Mouse (Mus musculus) erythroblast, adult 5-6 weeks (primary cell): ENCODE data around the gene Edem2. TPM values are rescaled to one million over a fixed set of nuclear protein-coding genes. Genes with fewer than 3 reads are reported as not detected.

Experiments
- ATAC-seq: replicated peaks from 2 replicates; pipeline ENCODE4 v1.8.0; 2016; ENCODE audit warnings: moderate number of reproducible peaks, mild to moderate bottlenecking, moderate TSS enrichment, inconsistent platforms; ENCODE audit not compliant: poor library complexity, low FRiP score, severe bottlenecking
- total RNA-seq, 2 experiments: library from RNA; stranded (forward) in 1 of 2; stranded (reverse) in 1 of 2; fragments of 150-400 nt in 1 of 2; fragments of 200-764, 138-1000 nt in 1 of 2; gene quantifications; 2 replicates each; pipeline versions ENCODE4 v1.2.3 to v1.2.4; 2015 to 2017; ENCODE audit warnings: low replicate concordance in 2 of 2

The Edem2 gene
- total RNA-seq, 2 experiments from 2014 or later = 7.3 to 9.8 TPM

DNA sequence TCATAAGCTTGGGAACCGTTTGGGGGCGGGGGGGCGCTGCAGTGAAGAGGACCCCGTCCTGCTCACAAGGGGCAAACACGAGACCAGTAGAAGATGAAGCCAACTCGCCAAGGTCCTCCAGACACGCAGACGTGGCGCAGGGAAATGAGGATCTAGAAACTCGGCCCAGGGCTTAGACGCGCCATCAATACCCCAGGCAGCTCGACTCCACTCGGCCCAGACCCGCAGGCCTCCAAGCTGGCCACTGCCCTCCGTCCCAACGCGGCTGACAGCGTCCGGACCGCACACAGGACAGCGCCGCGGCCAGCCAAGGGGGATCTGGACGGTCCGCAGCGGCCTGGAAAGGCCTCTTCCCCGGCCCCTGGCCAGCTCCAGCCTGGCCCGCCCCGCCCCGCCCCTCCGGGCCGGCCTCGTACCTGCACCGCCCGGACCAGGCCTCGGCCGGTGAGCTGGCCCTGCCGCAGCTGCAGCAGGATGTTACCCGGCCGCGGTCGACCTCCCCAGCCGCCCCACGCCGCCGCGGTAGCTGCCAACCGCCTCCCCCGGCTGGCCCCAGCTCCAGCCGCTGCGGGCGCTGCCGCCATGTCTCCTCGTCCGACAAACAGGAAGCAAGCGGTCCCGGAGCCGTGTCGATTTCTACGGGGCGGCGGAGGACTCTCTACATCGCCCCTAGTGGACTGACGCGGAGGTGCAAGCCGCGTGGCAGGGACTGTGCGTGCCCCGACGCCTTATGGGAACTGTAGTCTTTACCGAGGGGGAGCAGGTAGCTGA lies 37.4 kb downstream of the Edem2 start, which contains the start of gene Trpc4ap:
Trpc4ap (minus strand) TSS at position 662 of the 771 bp plus-strand sequence.
- ATAC-seq = peak; percentile 96

DNA sequence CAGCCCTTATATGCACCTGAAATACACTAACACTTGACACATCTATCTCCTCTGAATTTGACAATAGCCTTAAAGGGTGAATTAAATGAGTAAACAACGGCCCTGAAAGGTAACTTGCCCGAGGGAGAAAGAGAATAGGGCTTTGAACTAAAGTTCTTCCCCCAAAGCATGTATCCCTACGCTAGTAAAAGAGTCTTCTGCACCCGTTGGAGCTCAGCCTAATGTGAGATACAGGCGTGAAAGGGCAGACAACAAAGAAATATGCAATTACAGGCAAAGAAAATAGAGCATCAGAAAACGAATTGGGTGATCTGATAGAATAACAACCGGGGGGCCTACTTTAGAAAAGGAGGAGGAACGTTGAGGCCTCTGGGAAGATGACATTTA lies 37.9 kb downstream of the Edem2 start:
- ATAC-seq = no peak

DNA sequence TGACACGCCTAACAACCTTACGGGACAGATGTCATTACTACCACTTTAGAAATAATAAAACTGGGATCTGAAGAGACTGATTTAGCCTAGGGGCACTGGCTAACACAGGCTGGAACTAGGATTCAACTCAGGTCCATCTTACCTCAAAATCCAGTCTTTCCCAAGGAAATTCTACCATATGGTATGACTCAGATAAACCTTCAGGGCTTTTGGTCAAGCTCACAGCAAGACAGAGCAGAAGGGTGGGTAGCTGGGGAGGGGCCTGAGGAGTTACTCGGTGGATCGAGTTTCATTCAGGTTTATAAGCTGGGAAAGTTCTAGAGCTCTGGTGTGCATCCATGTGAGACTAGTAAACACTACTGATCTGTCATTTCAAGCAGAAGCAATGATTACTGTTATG lies 40.1 kb downstream of the Edem2 start:
- no peak for ATAC-seq

DNA sequence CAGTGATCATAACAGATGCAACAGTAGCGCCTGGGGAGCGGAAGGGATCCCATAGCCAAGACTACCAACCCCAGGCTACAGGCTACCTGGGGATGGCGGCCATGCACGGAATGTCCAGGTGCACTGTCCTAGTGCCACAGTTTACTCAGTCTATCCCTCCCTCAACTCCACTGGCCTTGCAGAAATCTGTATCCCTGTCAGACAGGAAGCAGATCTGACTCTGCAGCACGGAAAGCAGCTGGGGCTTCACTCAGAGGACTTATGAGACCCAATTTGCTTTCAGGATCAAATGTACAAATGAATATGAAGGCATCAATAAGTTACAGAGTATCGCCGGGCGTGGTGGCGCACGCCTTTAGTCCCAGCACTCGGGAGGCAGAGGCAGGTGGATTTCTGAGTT lies 41.5 kb downstream of the Edem2 start:
- ATAC-seq = no peak

DNA sequence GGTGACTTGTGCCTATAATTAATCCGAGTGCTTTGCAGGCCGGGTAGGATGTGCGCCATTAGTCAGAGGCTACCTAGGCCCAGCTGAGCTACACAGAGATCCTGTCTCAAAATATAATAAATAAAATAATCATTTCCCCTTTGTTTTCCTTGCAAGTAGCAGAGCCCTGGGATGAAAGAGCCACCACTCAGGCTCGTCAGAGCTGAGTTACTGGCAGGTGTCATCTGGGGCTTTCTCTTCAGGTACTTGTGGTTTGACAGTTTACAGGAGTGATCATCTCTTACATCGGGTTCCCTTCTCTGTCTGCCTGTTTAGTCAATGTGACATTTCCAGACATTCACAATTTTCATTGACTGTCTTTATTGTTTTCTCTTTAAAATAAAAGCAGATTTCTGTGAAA lies 42.7 kb downstream of the Edem2 start:
- no peak for ATAC-seq

DNA sequence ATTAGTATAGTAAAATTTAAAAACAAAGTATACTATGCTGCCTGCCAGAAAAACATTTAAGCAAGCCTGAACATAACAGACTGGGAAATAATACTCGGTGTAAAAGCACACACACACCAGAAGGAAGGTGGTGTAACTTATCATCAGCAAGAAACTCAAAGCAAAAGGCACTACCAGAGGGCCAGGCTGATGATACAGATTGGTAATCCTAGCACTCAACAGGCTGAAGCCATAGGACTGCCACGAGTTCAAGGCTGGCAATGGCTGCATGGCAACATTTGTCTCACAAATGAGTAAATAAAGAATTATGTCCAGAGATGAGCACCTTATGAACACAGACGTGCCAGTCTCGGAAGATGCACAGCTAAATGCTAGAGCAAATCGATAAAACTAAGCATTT lies 45.5 kb downstream of the Edem2 start:
- no peak for ATAC-seq

DNA sequence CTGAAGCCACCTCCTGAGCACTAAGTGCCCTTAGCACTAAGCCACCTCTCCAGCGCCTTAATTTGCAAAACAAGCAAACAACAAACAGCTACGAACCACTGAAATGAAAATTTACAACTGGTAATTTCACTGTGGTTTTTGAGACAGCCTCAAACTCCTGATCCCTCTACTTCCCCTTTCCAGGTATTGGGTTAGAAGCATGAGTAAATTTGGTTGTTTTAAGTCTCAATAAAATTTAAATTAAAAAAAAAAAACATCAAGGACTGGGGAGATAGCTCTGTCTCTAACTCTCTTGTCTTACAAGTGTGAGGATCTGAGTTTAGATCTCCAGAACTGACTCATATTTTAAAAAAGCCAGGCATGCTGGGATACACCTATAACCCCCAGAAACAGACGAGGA lies 46.1 kb downstream of the Edem2 start:
- no peak for ATAC-seq

DNA sequence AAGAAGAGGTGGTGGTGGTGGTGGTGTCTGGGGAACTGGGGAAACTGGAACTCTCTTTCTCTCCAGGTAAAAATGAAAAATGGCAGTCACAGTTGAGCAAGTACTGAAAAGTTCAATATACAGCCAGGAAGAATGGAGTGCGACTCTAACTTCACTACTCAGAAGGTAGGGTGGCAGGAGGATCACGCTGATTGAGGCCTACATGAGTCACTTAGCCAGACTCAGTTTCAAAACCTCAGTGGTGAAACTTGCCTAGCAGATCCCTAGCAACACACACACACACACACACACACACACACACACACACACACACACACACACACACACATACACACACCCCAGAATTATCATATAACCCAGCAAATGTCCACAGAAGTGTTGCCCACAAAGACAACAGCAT lies 47.4 kb downstream of the Edem2 start:
- ATAC-seq = no peak

DNA sequence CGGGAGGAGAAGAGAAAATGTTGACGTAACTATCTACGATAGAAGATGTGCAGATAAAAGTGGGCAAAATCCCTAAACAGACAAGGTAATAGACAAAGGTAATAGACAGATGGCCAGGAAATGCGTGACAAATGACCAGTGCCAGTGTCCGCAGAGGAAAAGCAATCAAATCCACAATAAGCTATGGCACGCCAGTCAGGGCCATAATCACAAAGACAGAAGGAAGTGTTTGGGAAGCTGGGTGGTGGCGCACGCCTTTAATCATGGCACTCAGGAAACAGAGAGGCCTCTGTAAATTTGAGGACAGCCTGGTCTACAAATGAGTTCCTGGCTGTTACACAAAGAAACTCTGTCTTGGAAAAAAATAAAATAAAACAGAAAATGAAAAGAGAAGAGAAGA lies 48.1 kb downstream of the Edem2 start:
- no peak for ATAC-seq

DNA sequence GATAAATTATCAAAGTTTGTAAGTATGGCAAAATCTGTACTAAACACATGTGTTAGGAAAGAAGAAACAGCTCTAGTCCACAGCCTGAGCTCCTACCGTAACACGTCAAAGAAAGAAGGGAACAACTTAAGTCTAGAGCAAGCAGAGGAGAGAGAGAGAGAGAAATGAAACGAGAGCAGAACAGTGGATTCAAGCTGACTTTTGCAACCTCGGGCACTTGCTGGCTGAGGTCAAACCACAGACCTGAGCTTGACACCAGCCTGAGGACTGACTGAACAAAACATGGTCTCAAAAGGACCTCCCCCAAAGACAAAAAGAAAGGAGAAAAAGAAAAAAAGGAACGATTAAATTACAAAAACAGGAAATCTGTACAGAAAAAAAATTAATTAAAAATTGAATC lies 48.7 kb downstream of the Edem2 start:
- ATAC-seq = no peak

DNA sequence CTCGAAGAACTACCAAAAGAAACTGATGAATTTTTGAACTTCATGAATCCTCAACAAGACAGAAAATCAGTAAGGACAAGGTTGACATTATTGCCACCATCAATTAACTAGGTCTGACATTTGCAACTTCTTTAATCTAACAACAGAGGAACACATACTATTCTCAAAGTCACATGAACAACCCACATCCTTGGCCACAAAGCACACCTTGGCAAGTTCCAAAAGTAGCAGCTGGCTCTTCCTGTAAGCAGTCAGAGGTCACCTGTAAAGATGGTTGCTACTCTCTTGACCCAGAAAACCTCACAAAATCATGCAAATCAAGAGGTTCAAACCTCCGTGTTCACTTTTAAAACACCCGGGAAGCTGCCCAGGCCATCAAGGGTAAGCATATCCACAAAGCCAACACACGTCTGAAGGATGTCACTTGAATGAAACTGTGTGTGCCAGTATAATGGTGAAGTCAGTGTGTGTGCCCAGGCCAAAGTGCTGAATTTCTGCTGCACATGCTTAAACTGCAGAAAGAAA lies 49.6 kb downstream of the Edem2 start:
- no peak for ATAC-seq

DNA sequence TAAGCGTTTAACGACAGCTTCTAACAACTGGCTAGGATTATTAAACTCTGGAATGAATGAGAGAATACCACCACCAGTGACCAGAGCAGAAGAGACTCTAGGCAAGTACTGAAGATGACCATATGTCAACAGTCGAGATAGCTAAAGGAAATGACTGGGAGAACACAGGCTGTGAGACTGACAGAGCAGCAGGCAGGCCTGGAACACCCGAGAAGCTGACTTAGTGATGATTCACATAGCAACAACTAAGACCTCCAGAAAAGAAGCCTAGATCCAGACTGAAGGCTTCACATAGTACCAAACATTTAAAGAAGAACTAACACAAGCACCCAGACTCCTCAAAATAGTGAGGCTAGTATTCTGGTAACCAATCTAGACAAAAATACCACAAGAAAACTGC lies 54.2 kb downstream of the Edem2 start:
- no peak for ATAC-seq

DNA sequence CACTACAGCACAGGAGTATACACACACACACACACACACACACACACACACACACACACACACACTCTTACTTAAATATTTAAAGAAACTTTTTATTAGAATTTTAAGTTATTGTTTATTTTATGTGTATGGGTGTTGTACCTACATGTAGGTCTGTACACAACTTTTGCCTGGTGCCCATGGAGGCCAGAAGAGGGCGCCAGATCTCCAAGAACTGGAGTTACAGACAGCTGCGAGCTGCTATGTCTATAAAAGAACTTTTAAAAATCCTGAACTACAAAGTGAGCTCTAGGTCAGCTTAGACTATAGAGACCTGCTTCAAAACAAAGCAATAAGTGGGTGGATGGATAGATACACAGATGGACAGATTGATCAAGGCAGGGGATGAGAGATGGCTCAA lies 55.7 kb downstream of the Edem2 start:
- peak; percentile 71 for ATAC-seq

DNA sequence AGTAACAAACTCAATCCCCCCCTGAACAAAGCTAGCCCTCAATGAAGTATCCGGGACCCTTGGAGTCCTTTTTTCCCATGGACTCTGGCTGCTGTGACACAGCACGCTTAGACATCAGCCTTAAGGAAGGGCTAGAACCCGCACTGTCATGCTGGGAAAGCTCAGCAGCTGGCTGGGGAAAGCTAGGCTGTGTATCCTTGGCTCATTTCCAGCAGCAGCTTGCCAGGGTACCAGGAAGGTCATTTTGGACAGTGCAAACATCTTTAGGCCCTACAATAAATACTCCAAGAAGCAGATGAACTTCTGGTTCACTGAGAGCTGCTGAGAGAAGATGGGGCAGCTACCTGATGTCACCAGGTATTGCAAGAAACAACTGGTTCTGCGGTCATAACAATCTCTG lies 58.0 kb downstream of the Edem2 start:
- no peak for ATAC-seq

DNA sequence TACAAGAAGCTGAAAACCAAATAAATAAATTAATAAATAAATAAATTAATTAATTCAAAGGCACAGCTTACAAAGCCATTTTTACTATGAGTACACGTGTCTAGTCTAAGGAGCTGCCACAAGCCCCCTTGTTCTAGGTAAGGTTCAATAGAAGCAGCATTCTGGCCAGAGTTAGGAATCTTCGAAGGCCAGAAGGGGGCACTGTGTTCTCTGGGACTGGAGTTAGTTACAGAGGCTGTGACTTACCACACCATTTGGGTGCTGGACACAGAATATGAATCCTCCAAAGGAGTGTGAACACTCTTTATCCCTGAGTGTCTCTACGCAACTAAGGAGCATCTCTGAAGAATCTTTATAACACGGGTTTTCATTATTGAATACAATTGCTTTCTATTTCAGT lies 60.8 kb downstream of the Edem2 start:
- ATAC-seq = peak; percentile 58; the same call in 1 of the 2 replicates

DNA sequence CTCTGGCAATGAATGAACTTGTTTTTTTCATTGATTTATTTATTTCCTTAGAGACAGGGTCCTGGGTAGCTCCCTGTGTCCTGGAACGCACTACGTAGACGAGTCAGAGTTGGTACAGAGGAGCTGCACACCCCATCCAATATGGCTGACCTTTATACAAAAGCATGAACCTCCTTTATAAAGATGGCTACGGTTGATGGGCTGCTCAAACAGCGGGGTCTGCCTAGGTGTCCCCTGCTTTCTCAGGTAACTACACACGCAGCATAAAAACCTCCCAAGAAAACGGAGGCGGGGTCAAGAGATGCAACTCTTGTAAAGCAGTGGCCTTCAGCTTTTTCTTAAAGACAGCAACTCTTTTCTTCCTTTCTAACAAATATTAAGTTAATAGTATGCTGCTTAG lies 61.4 kb downstream of the Edem2 start:
- ATAC-seq = no peak

DNA sequence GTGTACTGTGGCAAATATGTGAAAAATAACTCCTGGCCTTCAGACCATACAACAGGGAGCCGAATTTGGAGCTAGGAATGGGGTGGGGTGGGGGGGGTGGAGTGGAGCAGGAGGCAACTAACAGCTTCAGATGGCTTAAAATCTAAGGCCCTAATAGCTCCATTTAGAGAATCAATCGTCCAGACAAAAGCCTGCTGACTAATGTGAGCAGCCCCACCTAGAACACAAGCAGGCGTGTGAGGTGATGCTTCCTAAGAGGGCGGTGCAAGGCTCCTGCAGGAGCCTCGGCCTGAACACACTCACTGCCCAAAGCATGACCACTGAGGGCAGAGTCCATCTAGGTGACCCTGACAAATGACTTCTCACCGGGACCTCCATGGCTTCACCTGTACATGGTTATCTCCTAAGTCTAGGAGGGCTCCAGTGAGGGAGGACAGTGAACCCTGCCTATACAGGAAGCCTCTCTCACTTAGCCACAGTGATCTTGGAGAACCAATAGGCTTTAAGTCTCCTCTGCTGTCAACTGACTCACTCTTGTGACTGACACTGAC lies 65.3 kb downstream of the Edem2 start:
- no peak for ATAC-seq

DNA sequence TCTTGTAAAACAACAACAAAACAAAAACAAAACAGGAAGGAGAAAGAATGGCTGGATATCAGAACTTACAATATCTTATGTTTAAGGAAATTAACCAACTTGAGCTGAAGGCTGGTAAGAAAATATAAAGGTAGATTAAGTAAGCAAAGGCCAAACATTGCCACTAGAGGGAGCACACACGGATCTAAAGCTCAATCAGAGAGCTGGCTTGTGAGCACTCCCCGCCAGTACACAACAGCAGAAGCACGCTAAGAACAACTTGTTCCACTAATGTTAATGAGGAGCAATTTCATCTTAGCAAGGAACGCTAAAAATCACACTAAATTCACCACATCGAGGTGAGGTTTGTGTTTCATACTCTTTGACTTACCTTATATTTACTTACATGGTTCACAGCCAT lies 66.2 kb downstream of the Edem2 start:
- peak; percentile 89 for ATAC-seq

DNA sequence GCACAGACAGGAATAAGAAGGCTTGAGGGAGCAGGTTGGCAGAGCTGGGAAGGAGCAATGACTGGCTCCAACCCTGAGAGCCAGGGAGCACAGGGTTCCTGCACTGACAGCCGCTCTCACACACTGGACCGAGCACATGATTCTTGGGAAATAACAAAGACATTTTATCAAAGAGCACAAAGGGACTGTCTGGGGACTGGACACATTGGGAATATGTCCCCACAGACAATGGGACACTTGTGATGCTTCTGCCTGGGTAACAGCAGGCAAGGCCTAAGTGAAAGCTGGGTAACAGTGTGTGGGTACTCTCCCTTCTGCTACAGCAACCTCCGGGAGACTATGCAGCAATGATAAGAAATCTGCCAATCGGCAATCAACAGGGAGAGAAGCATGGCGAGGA lies 66.9 kb downstream of the Edem2 start:
- no peak for ATAC-seq

DNA sequence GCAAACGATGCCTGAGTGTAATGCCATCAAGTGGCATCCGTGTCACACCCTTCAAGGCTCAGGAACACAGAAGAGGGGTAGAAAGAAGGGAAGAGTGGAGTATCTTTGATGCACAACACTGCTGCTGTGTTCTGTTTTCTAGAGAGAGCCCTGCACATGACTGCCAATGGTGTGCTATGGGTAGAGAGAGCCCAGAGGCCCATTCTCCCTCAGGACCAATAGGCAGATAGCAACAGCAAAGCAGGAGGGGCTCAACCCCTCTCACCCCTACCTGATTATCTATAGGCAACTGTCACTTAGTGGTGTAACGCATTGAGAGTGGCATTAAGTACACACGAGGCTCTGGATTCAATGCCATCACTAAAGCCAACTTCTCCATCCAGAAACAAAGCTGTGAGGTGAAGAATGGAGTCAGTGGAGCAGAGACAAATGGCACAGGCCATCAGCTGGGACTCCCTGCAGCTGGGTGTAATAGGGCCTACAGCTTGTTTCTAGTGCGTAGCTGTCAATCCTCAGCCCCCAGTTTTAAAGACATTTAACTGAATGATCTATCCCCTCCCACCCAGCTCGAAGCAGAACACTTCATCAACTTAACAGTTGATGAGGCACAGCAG lies 73.4 kb downstream of the Edem2 start:
- no peak for ATAC-seq

DNA sequence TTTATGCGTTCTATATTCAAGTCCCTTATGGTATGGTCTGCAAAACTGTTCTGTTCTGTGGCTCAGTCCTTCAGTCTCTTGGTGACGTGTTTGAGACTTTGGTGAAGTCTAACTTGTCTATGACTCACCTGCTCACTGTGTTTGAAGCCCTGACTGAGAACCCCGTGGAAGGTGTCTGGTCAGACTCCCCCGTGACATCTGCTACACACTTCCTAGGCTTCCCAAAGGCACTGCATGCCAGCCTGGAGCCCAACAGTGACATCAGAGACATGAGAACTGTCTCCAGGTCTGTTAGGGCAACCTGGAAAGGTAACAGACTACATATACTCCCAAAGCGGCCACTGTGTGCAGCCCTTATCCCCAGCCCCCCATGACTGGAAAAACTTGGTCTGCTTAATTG lies 76.7 kb downstream of the Edem2 start:
- ATAC-seq = no peak
